Mouse (Mus musculus) liver, adult 2 months (tissue): ENCODE results near the gene Dlg5. TPM values are rescaled to one million over a fixed set of nuclear protein-coding genes. Genes with fewer than 3 reads are reported as not detected.

Experiments
- DNase-seq: peaks from one replicate; pipeline ENCODE4 v3.0.0-alpha.2; 2011; ENCODE audit warnings: low read depth, low spot score; ENCODE audit errors: extremely low read depth
- H3K27ac ChIP-seq: fragments of 200-500 bp; replicated peaks from 2 replicates; pipeline ENCODE4 v1.5.1; 2012; ENCODE audit warnings: low read depth, mild to moderate bottlenecking, control low read depth, inconsistent platforms, low read length; ENCODE audit not compliant: insufficient read depth
- H3K27me3 ChIP-seq: fragments of 200-500 bp; 2 replicates; pipeline ENCODE4 v1.6.1; 2012; ENCODE audit warnings: mild to moderate bottlenecking, moderate library complexity, low read length, inconsistent platforms; ENCODE audit not compliant: control insufficient read depth, insufficient read depth
- H3K36me3 ChIP-seq: fragments of 200-500 bp; 2 replicates; pipeline ENCODE4 v1.6.1; 2012; ENCODE audit warnings: low read length, inconsistent platforms; ENCODE audit not compliant: control insufficient read depth, insufficient read depth
- H3K4me1 ChIP-seq: fragments of 200-500 bp; 2 replicates; pipeline ENCODE4 v1.6.1; 2011; ENCODE audit warnings: low read length; ENCODE audit not compliant: control insufficient read depth, insufficient read depth
- H3K4me3 ChIP-seq: fragments of 200-500 bp; 2 replicates; pipeline ENCODE4 v1.5.1; 2011; ENCODE audit warnings: low read depth, mild to moderate bottlenecking, control low read depth, low read length, moderate library complexity; ENCODE audit not compliant: insufficient read depth
- H3K79me2 ChIP-seq: fragments of 200-500 bp; 2 replicates; pipeline ENCODE4 v1.6.1; 2012; ENCODE audit warnings: inconsistent platforms, mild to moderate bottlenecking, low read length, moderate library complexity; ENCODE audit not compliant: control insufficient read depth, insufficient read depth
- H3K9ac ChIP-seq: fragments of 200-500 bp; 2 replicates; pipeline ENCODE4 v1.6.1; 2012; ENCODE audit warnings: low read depth, mild to moderate bottlenecking, control low read depth, inconsistent platforms, low read length
- CTCF ChIP-seq: fragments of 200-500 bp; IDR thresholded peaks from 2 replicates; pipeline ENCODE4 v1.5.1; 2011; ENCODE audit warnings: low read depth, low read length, control low read depth
- POLR2A ChIP-seq: fragments of 200-500 bp; IDR thresholded peaks from 2 replicates; pipeline ENCODE4 v1.6.1; 2011; ENCODE audit warnings: low read length, control low read depth; ENCODE audit not compliant: insufficient read depth; ENCODE audit errors: extremely low read depth
- WGBS: fragments of 180-500 bp; shearing (Covaris S2); methylation state at CpG from one replicate; pipeline ENCODE4 v1.1.7; 2018; 5-methylcytosine and 5-hydroxymethylcytosine counted together
- polyA plus RNA-seq: library from polyadenylated mRNA; depleted of rRNA; stranded (reverse); fragments of >200 nt; gene quantifications from 2 replicates; pipeline ENCODE4 v1.2.3, GENCODE M21; 2012
- total RNA-seq: library from RNA; depleted of rRNA; stranded (reverse); fragments of >200 nt; gene quantifications from 2 replicates; pipeline ENCODE4 v1.2.3, GENCODE M21; 2014

Gene Dlg5
- total and polyA plus RNA-seq, 2 experiments, result 2.4 to 4.0 TPM

GRCm38 (mm10) chr14:24132092-24132491, 113.6 kb downstream of the Dlg5 start:
- H3K27me3 ChIP-seq, result no peaks in the 10 kb centered on the region
- H3K4me3 ChIP-seq, result no peak overlapping the region
- peak; percentile 59 for TF ChIP-seq CTCF
- no peak for TF ChIP-seq POLR2A
- peak; percentile 34 for DNase-seq
- no peaks in the 10 kb centered on the region for H3K4me1 ChIP-seq
- 40% methylated on average over 4 of the region's 4 CpGs for WGBS
- no peaks in the 10 kb centered on the region for H3K36me3 ChIP-seq
- no peak overlapping the region for H3K27ac ChIP-seq
- H3K9ac ChIP-seq, result no peak overlapping the region
- no peaks in the 10 kb centered on the region for H3K79me2 ChIP-seq

- Histone ChIP-seq H3K79me2 (no peaks in the 10 kb centered on the region), H3K36me3 (no peaks in the 10 kb centered on the region), H3K4me3 (no peak overlapping the region), H3K4me1 (no peaks in the 10 kb centered on the region), H3K9ac (no peak overlapping the region), H3K27me3 (no peaks in the 10 kb centered on the region), H3K27ac (no peak overlapping the region)
- DNase-seq, result no peak
- TF ChIP-seq CTCF, result no peak
- no peak for TF ChIP-seq POLR2A
- 84% methylated on average over 2 of the region's 2 CpGs for WGBS
These were observed 120.7 kb downstream of the Dlg5 start for GRCm38 (mm10) chr14:24125069-24125468.

GRCm38 (mm10) chr14:24124171-24124570, 121.5 kb downstream of the Dlg5 start:
- TF ChIP-seq POLR2A (no peak), CTCF (no peak)
- no peak overlapping the region for H3K4me3 ChIP-seq
- H3K9ac ChIP-seq, result no peak overlapping the region
- H3K4me1 ChIP-seq, result no peaks in the 10 kb centered on the region
- no peak for DNase-seq
- no peaks in the 10 kb centered on the region for H3K27me3 ChIP-seq
- WGBS, result 69% methylated on average over 1 of the region's 1 CpGs
- no peak overlapping the region for H3K27ac ChIP-seq
- H3K79me2 ChIP-seq, result no peaks in the 10 kb centered on the region
- H3K36me3 ChIP-seq, result no peaks in the 10 kb centered on the region

- TF ChIP-seq CTCF (no peak), POLR2A (no peak)
- WGBS, result 66% methylated on average over 2 of the region's 2 CpGs
- no peak overlapping the region for H3K4me3 ChIP-seq
These were observed 139.0 kb downstream of the Dlg5 start for GRCm38 (mm10) chr14:24106734-24107133.

GRCm38 (mm10) chr14:24098828-24099227, 146.9 kb downstream of the Dlg5 start:
- no peak for DNase-seq
- H3K36me3 ChIP-seq, result no peaks in the 10 kb centered on the region

More at GRCm38 (mm10) chr14:24106734-24107133, 139.0 kb downstream of the Dlg5 start:
- H3K36me3 ChIP-seq, result no peaks in the 10 kb centered on the region
- DNase-seq, result peak; percentile 12
- no peak overlapping the region for H3K9ac ChIP-seq
- H3K4me1 ChIP-seq, result no peaks in the 10 kb centered on the region
- no peak overlapping the region for H3K27ac ChIP-seq
- no peaks in the 10 kb centered on the region for H3K79me2 ChIP-seq
- no peaks in the 10 kb centered on the region for H3K27me3 ChIP-seq

GRCm38 (mm10) chr14:24094656-24095055, 151.1 kb downstream of the Dlg5 start:
- 58% methylated on average over 1 of the region's 1 CpGs for WGBS
- H3K27me3 ChIP-seq, result no peaks in the 10 kb centered on the region
- no peak overlapping the region for H3K4me3 ChIP-seq
- no peak overlapping the region for H3K9ac ChIP-seq
- peak; percentile 25 for DNase-seq
- H3K79me2 ChIP-seq, result no peaks in the 10 kb centered on the region
- H3K36me3 ChIP-seq, result no peaks in the 10 kb centered on the region
- TF ChIP-seq CTCF (no peak), POLR2A (no peak)
- H3K27ac ChIP-seq, result no peak overlapping the region
- H3K4me1 ChIP-seq, result peaks cover 4% of the 10 kb centered on the region

More at GRCm38 (mm10) chr14:24098828-24099227, 146.9 kb downstream of the Dlg5 start:
- H3K4me1 ChIP-seq, result peaks cover 4% of the 10 kb centered on the region
- H3K79me2 ChIP-seq, result no peaks in the 10 kb centered on the region
- WGBS, result 65% methylated on average over 4 of the region's 4 CpGs
- no peak overlapping the region for H3K4me3 ChIP-seq
- H3K27ac ChIP-seq, result no peak overlapping the region
- no peak overlapping the region for H3K9ac ChIP-seq
- TF ChIP-seq POLR2A, result no peak
- no peak for TF ChIP-seq CTCF
- no peaks in the 10 kb centered on the region for H3K27me3 ChIP-seq
